Mouse (Mus musculus) activated CD4-positive, CD25-positive, alpha-beta regulatory T cell, adult 4 months (primary cell): ENCODE data around the gene Cd83. TPM values are rescaled to one million over a fixed set of nuclear protein-coding genes. Genes with fewer than 3 reads are reported as not detected.

Source experiments
- ATAC-seq: one replicate; pipeline ENCODE4 v1.8.0; 2017
- polyA plus RNA-seq, 2 experiments: library from polyadenylated mRNA; unstranded; fragments of 100-300 nt; shearing (Covaris generic); gene quantifications; one replicate each; pipeline ENCODE4 v1.2.1; 2017

Cd83 gene
- polyA plus RNA-seq, 2 experiments from 2014 or later: 170 to 252 TPM

GRCm38 (mm10) chr13:43807272-43807675 lies 22.7 kb downstream of the Cd83 start:
- ATAC-seq: no peak

GRCm38 (mm10) chr13:43810621-43811020 lies 26.0 kb downstream of the Cd83 start:
- ATAC-seq: no peak

- no peak for ATAC-seq
Observed at GRCm38 (mm10) chr13:43811835-43812234, 27.3 kb downstream of the Cd83 start.

- no peak for ATAC-seq
Observed at GRCm38 (mm10) chr13:43813431-43813830, 28.9 kb downstream of the Cd83 start.

- no peak for ATAC-seq
Observed at GRCm38 (mm10) chr13:43817461-43817860, 32.9 kb downstream of the Cd83 start.

GRCm38 (mm10) chr13:43818307-43819019 lies 33.9 kb downstream of the Cd83 start:
- ATAC-seq: no peak

- ATAC-seq: no peak
Observed at GRCm38 (mm10) chr13:43819020-43819310, 34.4 kb downstream of the Cd83 start.

GRCm38 (mm10) chr13:43820071-43820470 lies 35.5 kb downstream of the Cd83 start:
- ATAC-seq: no peak

GRCm38 (mm10) chr13:43822306-43822705 lies 37.7 kb downstream of the Cd83 start:
- no peak for ATAC-seq

GRCm38 (mm10) chr13:43828648-43829047 lies 44.1 kb downstream of the Cd83 start:
- no peak for ATAC-seq

- ATAC-seq: no peak
Observed at GRCm38 (mm10) chr13:43830892-43831673, 46.5 kb downstream of the Cd83 start.

GRCm38 (mm10) chr13:43832731-43833130 lies 48.2 kb downstream of the Cd83 start:
- no peak for ATAC-seq

GRCm38 (mm10) chr13:43836376-43836775 lies 51.8 kb downstream of the Cd83 start:
- ATAC-seq: no peak

- no peak for ATAC-seq
Observed at GRCm38 (mm10) chr13:43837812-43838211, 53.2 kb downstream of the Cd83 start.

GRCm38 (mm10) chr13:43845151-43845550 lies 60.6 kb downstream of the Cd83 start:
- ATAC-seq: no peak

GRCm38 (mm10) chr13:43847186-43847585 lies 62.6 kb downstream of the Cd83 start:
- ATAC-seq: no peak

- no peak for ATAC-seq
Observed at GRCm38 (mm10) chr13:43849816-43850215, 65.2 kb downstream of the Cd83 start.

- ATAC-seq: no peak
Observed at GRCm38 (mm10) chr13:43851108-43851507, 66.5 kb downstream of the Cd83 start.

Other genes with a start within 250 kb of the Cd83 start
- gene Mcur1, start 224.6 kb upstream of the Cd83 start, polyA plus RNA-seq: 10 to 100 TPM; 11.0 to 11.2 TPM
- under 1 TPM in 1 of 2 experiments, not detected in 1; 0.86 TPM for gene Rnf182, start 169.1 kb upstream of the Cd83 start, polyA plus RNA-seq